Mouse (Mus musculus) embryonic facial prominence, embryonic 14.5 days (tissue): ENCODE measurements around the gene Mgat4e. TPM values are rescaled to one million over a fixed set of nuclear protein-coding genes. Genes with fewer than 3 reads are reported as not detected.

Source experiments
- ATAC-seq: fragments of 200-750 bp; cut with Nextera tagmentation; 2 replicates; pipeline ENCODE4 v1.8.0; 2017; ENCODE audit warnings: low read depth, moderate number of reproducible peaks, moderate TSS enrichment
- DNase-seq: peaks from one replicate; pipeline ENCODE4 v3.0.0-alpha.2; 2015; ENCODE audit warnings: low spot score
- H3K27ac ChIP-seq: fragments of 300-500 bp; sonication (generic); replicated peaks from 2 replicates; pipeline ENCODE4 v1.5.1; 2014; ENCODE audit warnings: low read depth, mild to moderate bottlenecking, low read length, moderate library complexity
- H3K27me3 ChIP-seq: fragments of 300-500 bp; sonication (generic); replicated peaks from 2 replicates; pipeline ENCODE4 v1.6.1; 2014; ENCODE audit warnings: low read length; ENCODE audit not compliant: control insufficient read depth, insufficient read depth
- H3K36me3 ChIP-seq: fragments of 300-500 bp; sonication (generic); 2 replicates; pipeline ENCODE4 v1.6.1; 2014; ENCODE audit warnings: low read length, mixed read lengths; ENCODE audit not compliant: control insufficient read depth, insufficient read depth
- H3K4me1 ChIP-seq: fragments of 300-500 bp; sonication (generic); 2 replicates; pipeline ENCODE4 v1.6.1; 2014; ENCODE audit warnings: antibody characterized with exemption, low read length; ENCODE audit not compliant: control insufficient read depth, insufficient read depth
- H3K4me2 ChIP-seq: fragments of 300-500 bp; sonication (generic); 2 replicates; pipeline ENCODE4 v1.6.1; 2014; ENCODE audit warnings: low read depth, mild to moderate bottlenecking, low read length, moderate library complexity, mixed read lengths
- H3K4me3 ChIP-seq: fragments of 300-500 bp; sonication (generic); 2 replicates; pipeline ENCODE4 v1.5.1; 2014; ENCODE audit warnings: low read depth, mild to moderate bottlenecking, low read length
- H3K9ac ChIP-seq: fragments of 300-500 bp; sonication (generic); 2 replicates; pipeline ENCODE4 v1.6.1; 2014; ENCODE audit warnings: low read depth, mild to moderate bottlenecking, low read length, moderate library complexity, mixed read lengths
- H3K9me3 ChIP-seq: fragments of 300-500 bp; sonication (generic); 2 replicates; pipeline ENCODE4 v1.6.1; 2016; ENCODE audit warnings: low read length; ENCODE audit not compliant: control insufficient read depth
- WGBS: fragments of 180-500 bp; shearing (Covaris S2); extraction: QIAGEN DNeasy Blood & Tissue Kit; methylation state at CpG from one replicate; pipeline ENCODE4 v1.1.7; 2014; 5-methylcytosine and 5-hydroxymethylcytosine counted together
- polyA plus RNA-seq: library from polyadenylated mRNA; unstranded; fragments of >200 nt; fragmentation: Nextera tagmentation; extraction: Ambion mirVana; gene quantifications from 2 replicates; pipeline ENCODE4 v1.2.1, GENCODE M21; 2014

Gene Mgat4e
- polyA plus RNA-seq, 1 experiment from 2014 or later, result not detected

- Histone ChIP-seq H3K36me3 (no peaks in the 10 kb centered on the region), H3K27me3 (no peaks in the 10 kb centered on the region), H3K9me3 (no peaks in the 10 kb centered on the region), H3K4me2 (no peak overlapping the region), H3K4me1 (no peaks in the 10 kb centered on the region), H3K27ac (no peak overlapping the region), H3K9ac (no peak overlapping the region), H3K4me3 (no peak overlapping the region)
- ATAC-seq (no peak), DNase-seq (no peak)
- WGBS, result 70% methylated on average over 1 of the region's 1 CpGs
Observed at GRCm38 (mm10) chr1:134573300-134573931, 23.9 kb upstream of the Mgat4e start.

GRCm38 (mm10) chr1:134570631-134571030 lies 21.1 kb upstream of the Mgat4e start:
- Histone ChIP-seq H3K4me2 (no peak overlapping the region), H3K27me3 (no peaks in the 10 kb centered on the region), H3K36me3 (no peaks in the 10 kb centered on the region), H3K9me3 (no peaks in the 10 kb centered on the region), H3K9ac (no peak overlapping the region), H3K27ac (no peak overlapping the region), H3K4me3 (no peak overlapping the region), H3K4me1 (peaks cover 3% of the 10 kb centered on the region; the same call in 1 of the 2 replicates)
- no peak for ATAC-seq
- WGBS, result 74% methylated on average over 3 of the region's 3 CpGs
- DNase-seq, result no peak

GRCm38 (mm10) chr1:134570171-134570570 lies 20.7 kb upstream of the Mgat4e start:
- H3K27ac ChIP-seq, result no peak overlapping the region
- no peaks in the 10 kb centered on the region for H3K36me3 ChIP-seq
- H3K4me2 ChIP-seq, result no peak overlapping the region
- 88% methylated on average over 9 of the region's 9 CpGs for WGBS
- DNase-seq (no peak), ATAC-seq (no peak)
- H3K9me3 ChIP-seq, result no peaks in the 10 kb centered on the region
- H3K9ac ChIP-seq, result no peak overlapping the region
- H3K4me1 ChIP-seq, result peaks cover 3% of the 10 kb centered on the region; the same call in 1 of the 2 replicates
- no peak overlapping the region for H3K4me3 ChIP-seq
- no peaks in the 10 kb centered on the region for H3K27me3 ChIP-seq

DNA sequence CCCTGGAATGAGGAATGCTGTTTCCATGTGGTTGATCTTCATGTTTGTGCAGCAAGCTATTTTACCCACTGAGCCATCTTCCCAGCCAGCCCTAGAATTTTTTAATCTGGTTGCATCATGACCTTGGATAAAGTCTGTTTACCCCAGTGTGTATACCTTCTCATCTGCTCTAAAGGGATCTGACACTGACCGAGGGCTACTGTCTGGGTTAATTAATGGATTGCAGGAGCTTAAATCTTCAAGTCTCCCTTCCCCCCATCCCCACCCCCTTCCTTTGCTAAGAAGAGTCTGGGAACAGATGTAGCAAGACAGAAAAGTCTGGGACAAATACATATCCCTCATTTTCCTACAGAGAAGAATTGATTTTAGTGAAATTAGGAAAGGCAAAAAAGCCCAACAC lies 18.0 kb upstream of the Mgat4e start:
- Histone ChIP-seq H3K9ac (no peak overlapping the region), H3K27ac (no peak overlapping the region), H3K4me3 (no peak overlapping the region), H3K9me3 (no peaks in the 10 kb centered on the region), H3K4me2 (no peak overlapping the region), H3K27me3 (no peaks in the 10 kb centered on the region), H3K36me3 (no peaks in the 10 kb centered on the region), H3K4me1 (peaks cover 5% of the 10 kb centered on the region)
- DNase-seq (no peak), ATAC-seq (no peak)
- WGBS, result 48% methylated on average over 1 of the region's 1 CpGs

GRCm38 (mm10) chr1:134563726-134564125 lies 14.2 kb upstream of the Mgat4e start:
- Histone ChIP-seq H3K4me2 (no peak overlapping the region), H3K9me3 (no peaks in the 10 kb centered on the region), H3K9ac (no peak overlapping the region), H3K27ac (no peak overlapping the region), H3K4me3 (no peak overlapping the region), H3K4me1 (peaks cover 10% of the 10 kb centered on the region), H3K27me3 (no peaks in the 10 kb centered on the region), H3K36me3 (no peaks in the 10 kb centered on the region)
- 82% methylated on average over 3 of the region's 3 CpGs for WGBS
- DNase-seq (no peak), ATAC-seq (no peak)

DNA sequence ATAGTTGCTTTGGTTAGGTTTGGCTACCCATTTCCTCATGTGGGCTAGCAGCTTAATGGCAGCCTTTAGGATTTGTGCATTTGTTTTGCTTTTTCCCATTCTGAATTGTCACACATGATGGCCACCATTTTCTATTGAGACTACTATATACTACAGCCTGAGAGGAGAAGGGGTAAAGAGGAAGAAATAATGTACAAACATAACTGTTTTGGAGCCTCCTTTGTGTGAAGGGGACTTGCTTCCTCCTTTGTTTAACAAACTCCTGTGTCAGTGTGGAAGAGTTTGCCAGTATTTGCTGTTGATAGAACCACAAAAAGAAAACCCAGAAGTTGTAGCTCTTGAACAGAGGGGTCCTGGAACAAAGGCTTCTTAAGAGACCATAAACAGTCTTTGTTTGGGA lies 13.0 kb upstream of the Mgat4e start:
- H3K4me2 ChIP-seq, result peak overlapping the region; percentile 58
- no peak for DNase-seq
- no peak for ATAC-seq

GRCm38 (mm10) chr1:134561770-134562143 lies 12.3 kb upstream of the Mgat4e start:
- H3K4me3 ChIP-seq, result peak overlapping the region; percentile 100
- H3K27me3 ChIP-seq, result no peaks in the 10 kb centered on the region
- peak overlapping the region; percentile 58 for H3K4me2 ChIP-seq
- ATAC-seq (no peak), DNase-seq (no peak)
- H3K9me3 ChIP-seq, result no peaks in the 10 kb centered on the region
- 6% methylated on average over 7 of the region's 7 CpGs for WGBS
- H3K36me3 ChIP-seq, result no peaks in the 10 kb centered on the region
- peaks cover 10% of the 10 kb centered on the region for H3K4me1 ChIP-seq
- peak overlapping the region; percentile 100 for H3K9ac ChIP-seq
- peak overlapping the region; percentile 94 for H3K27ac ChIP-seq

More for the DNA sequence above, 13.0 kb upstream of the Mgat4e start:
- H3K9me3 ChIP-seq, result no peaks in the 10 kb centered on the region
- H3K27ac ChIP-seq, result 0 out of 2 replicates have a peak overlapping the region, but pooled peaks have one; percentile 2
- H3K4me3 ChIP-seq, result peak overlapping the region; percentile 100
- peak overlapping the region; percentile 100 for H3K9ac ChIP-seq
- no peaks in the 10 kb centered on the region for H3K36me3 ChIP-seq
- no peaks in the 10 kb centered on the region for H3K27me3 ChIP-seq
- H3K4me1 ChIP-seq, result peaks cover 10% of the 10 kb centered on the region

DNA sequence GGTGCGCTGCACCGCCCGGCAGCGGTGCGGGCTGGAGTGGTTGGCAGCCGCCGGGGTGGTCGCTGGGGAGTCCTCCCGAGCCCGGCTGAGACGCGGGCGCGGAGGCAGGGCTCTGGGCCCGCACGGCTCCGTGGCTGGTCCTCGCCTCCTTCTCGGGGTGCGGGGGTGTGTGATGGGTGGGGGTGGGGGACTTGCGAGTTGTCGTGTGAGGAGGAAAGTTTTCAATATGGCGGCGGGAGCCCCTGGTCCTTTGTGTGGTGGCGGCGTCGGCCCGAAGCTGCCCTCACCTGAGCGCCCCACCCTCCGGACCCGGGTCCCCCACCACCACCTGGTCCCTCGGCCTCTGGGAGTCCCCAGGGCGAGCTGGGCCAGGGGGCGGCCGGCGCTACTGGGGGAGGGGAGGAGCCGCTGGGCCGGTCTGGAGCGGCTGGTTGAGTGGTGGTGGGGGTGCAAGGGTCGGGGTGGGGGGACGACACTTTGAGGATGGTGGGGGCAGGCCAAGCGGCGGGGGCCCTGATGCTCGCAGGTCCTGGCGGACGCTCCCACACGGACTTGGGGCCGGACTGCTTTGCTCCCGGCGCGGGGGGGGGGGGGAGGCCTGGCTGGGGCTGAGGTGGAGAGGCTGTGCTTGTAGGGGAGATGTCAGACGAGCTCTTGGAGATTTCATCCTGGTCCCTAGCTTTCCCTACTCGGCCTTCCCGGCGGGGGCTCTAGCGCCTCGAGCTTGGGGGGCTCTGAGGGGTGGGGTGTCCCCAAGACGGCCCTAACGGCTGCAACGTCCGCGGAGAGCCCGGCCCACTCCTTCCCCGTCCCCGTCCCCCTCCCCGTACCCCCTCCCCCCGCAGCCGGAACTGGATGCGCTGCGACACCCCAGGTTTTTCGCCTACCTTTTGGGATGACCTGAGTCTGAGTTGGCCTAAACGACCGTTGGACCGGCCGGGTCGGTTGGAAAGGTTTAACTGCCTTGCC lies 11.6 kb upstream of the Mgat4e start:
- Histone ChIP-seq H3K27me3 (no peaks in the 10 kb centered on the region), H3K9ac (peak overlapping the region; percentile 100), H3K4me3 (peak overlapping the region; percentile 100), H3K27ac (peak overlapping the region; percentile 94), H3K4me2 (peak overlapping the region; percentile 58), H3K4me1 (peaks cover 7% of the 10 kb centered on the region), H3K9me3 (no peaks in the 10 kb centered on the region), H3K36me3 (no peaks in the 10 kb centered on the region)
- DNase-seq (peak; percentile 54), ATAC-seq (0 out of 2 replicates have a peak, but pooled peaks have one; percentile 1)
- WGBS, result 1% methylated on average over 33 of the region's 76 CpGs
